Mouse (Mus musculus): ENCODE measurements around the gene Selplg.

Selplg gene

DNA sequence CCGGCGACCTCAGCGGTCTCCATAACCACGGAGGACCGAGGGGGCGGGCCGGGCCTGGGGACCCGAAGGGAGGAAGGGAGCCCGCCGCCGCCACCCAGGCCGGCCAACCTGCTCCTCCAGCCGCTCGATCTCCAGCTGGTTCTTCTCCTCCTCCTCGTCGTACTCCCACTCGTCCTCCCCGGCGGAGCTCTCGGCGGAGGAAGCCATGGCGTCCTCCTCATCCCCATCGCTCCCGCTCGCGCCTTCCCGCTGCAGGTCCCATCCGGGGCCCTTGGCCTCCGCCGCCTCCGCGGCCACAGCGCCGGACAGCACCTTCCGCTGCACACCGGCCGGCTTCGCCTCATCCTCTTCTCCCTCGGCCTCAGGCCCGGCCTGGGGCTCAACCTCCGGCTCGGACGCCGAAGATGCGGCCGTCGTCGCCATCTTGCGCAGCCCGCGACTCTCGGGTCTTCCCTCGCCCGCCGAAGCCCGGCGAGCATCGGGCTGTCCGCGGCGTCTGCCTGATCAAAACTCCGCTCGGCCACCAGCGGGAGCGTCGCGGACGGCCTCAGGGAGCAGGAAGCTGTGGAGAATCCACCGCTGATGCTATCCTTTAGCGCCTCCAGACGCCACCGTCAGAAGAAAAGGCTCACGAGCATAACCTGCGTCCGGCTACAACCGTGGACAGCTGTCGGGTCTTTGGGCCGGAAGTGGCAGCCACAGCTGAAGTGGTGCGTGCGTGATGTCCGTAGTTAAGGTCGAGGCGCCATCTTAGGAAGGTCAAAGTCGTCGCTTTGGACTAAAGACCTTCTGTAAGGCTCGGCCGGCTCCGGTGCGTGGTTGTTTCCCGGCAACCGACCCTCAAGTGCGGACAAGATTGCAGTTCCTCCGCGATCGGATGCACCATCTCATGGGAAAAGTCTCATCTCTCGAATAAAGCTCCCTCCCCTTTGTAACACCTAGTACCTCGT is 61.0 kb downstream of the Selplg start:
- DNase-seq (ENCODE audit: low read depth, low spot score), result peak; percentile 90

DNA sequence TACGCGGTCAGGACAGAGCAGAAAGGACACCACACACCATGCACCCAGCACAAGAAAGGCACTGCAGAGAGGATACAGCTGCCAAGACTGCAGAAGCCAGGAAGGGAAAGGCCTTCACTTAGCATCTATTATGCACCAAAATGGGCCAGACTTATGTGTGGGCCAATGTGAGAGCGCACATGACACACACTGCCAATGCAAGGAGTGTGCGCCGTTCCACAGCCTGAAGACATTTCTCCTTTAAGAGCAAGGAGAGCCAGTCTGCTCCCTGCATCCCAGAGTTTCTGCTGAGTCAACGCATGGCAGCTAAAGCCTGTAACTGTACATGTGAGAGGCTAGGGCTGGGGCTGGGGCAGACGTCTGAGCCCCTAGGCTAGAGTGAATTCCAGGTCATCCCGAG is 63.6 kb downstream of the Selplg start:
- DNase-seq (ENCODE audit: low read depth, low spot score), result no peak

Measured in skeletal muscle tissue, adult 2 months (tissue).